Mouse (Mus musculus) testis, adult 2 months (tissue): ENCODE data around the gene Map3k14.

ENCODE experiments used
- CTCF ChIP-seq: fragments of 200-500 bp; IDR thresholded peaks from 2 replicates; pipeline ENCODE4 v1.5.1; 2012; ENCODE audit warnings: low read depth, mild to moderate bottlenecking, inconsistent platforms, low read length, moderate library complexity; ENCODE audit not compliant: control insufficient read depth, insufficient read depth, insufficient replicate concordance
- POLR2A ChIP-seq: fragments of 200-500 bp; IDR thresholded peaks from 2 replicates; pipeline ENCODE4 v1.6.1; 2012; ENCODE audit warnings: low read depth, mild to moderate bottlenecking, inconsistent platforms, low read length, moderate library complexity; ENCODE audit not compliant: control insufficient read depth

GRCm38 (mm10) chr11:103217790-103218516 lies 49.3 kb downstream of the Map3k14 start, which contains the start of gene Spata32:
- peak; percentile 74; the same call in 1 of the 2 replicates for TF ChIP-seq POLR2A
- no peak for TF ChIP-seq CTCF
